Mouse (Mus musculus): Measurements from ENCODE around the gene Scn10a.
A peak's percentile ranks its signal among the peaks of the same experiment; 100 is the strongest.

Scn10a gene

DNA sequence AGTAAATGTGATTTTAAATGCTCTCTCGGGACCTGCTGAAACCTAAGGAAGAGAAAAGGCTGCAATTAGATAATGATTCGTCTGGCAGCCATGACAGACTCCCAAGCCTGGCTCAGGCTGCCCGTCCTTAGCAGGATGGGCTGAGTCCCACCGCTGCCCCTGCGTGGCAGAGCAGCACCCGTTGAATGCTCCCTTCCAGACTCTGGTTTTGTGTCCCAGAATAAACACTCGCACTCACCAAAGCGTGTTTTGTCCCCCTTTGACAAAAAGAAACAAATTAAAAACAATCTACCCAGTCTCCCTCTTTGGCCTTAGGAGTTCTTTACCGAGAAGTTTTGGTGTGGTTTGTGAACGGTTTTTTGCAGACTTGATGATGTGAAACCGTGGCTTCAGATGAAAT, at the start of gene Scn10a:
Gene Scn10a (minus strand): TSS at position 101 of the 400 bp plus-strand sequence.
- DNase-seq (ENCODE audit: low read depth, low spot score): no peak

DNA sequence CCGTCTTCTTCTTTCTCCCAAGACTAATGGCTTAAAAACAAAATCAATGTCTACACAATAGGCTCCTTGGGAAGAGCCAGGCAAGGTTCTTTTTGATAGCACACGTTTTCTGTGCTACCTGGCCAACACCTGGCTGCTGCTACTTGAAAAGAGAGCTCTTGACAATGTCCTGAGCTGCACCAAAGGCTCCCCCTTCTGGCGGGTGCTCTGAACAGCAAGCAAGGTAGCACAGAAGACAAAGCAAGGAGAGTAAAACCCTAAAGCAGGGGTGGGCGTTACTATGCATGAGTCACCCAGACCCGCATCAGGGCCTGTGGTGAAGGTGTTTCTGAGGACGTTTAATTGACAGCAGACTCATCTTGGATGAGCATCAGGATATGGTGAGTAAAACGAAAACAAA, 49.5 kb upstream of the Scn10a start:
- no peak for DNase-seq (ENCODE audit: low read depth, low spot score)

DNA sequence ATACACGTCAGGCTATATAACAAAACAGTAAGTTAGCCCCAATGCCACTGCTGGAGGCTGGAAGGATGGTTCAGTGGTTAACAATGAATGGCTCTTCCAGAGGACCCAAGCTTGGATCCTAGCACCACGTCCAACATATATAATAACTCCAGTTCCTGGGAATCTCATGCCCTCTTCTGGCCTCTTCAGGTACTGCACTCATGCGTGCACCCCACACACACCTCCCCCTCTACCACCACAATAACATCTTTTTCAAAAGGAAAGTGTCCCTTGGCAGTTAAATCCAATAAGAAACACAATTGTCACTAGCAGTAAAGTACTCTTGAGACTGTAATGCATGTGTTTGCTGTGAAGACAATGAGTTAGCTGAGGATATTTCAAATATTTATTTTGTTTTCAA, 41.1 kb upstream of the Scn10a start:
- no peak for DNase-seq (ENCODE audit: low read depth, low spot score)

DNA sequence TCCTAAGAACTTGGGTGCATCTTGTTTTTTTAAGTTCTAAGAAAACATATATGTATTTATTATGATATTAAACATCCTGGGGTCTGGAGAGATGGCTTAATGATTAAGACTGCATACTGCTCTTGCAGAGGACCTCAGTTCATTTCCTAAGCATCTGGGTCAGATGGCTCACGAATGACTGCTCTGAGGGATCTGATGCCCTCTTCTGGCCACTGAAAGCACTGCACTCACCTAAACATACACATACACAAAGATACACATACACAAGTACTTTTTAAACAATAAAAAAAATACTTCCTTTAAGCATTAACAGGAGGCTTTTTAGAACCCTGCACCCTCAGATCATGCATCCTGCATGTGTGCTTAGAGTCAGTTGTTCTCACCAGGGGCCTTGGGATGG, 40.3 kb upstream of the Scn10a start:
- no peak for DNase-seq (ENCODE audit: low read depth, low spot score)

DNA sequence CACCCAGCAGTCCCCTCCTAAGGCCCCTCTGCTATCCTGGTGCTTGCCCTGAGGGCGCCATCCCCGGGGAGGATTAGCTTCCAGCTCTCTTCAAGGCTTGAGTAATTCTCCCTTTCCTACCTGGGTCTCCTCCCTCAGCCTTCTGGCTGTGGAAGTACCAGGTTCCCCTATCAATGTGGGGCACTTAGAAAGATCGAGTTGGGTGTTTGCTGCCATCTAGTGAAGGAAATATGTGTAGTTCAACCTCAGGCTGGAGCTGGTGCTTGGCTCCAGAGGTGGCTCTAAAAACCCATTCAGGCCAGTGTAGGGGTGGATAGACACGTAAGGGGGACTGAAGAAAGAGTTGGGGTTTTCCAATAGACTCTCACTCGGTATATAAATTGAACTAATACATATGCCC, 32.4 kb upstream of the Scn10a start:
- peak; percentile 46 for DNase-seq (ENCODE audit: low read depth, low spot score)

DNA sequence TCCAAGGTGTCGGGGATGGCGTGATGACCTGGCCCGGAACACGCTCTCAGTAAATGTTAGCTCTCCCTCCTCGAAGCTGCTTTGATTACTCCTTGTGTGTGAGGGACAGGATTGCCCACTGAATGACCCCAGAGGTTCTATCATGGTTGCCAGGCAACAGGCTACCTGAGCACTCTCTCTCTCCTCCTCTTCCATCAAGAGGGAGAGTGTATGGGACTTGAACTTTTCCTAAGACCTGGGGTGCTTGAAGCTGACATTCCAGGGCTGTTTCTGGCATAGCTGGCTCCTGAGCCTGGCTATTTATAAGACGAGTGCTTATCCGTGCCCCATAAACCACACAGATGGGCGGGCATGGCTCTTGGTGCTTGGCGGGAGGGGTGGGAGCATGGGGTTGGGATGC, 30.0 kb upstream of the Scn10a start:
- DNase-seq (ENCODE audit: low read depth, low spot score): no peak

DNA sequence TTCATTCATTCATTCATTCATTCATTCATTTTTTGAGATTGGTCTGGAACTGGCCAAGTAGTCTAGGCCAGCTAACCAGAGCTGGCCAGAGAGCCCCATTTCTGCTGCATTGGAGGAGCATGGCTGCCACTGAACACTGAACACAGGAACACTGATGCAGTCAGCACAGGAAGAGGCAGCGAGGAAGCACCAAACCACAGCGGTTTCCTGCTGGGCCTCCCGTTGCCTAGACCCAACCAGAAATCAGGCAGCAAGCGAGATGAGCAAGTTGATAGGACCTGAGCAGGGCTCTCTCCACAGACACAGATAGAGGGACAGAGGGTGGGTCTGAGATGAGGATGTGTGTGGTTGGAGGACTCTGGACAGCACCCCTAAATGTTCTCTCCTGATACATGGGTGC, 24.8 kb upstream of the Scn10a start:
- DNase-seq (ENCODE audit: low read depth, low spot score): no peak

DNA sequence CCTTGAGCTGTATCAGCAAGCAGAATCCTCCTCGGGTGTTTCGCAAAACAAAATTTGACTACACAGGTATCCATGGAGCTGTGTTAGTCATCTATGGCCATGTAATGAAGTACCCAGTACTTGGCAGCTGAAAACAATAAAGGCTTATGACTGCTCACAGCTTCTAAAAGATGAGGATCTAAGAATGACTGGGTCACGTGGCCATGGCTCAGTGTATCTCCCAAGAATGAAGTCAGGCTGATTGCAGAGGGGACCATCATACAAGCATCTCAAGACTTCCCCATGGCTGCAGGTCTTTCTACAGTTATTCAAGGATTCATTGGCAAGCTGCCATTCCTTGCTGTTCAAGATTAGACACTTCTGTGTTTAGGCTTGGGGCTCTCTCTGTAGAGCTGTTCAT, 24.2 kb upstream of the Scn10a start:
- no peak for DNase-seq (ENCODE audit: low read depth, low spot score)

DNA sequence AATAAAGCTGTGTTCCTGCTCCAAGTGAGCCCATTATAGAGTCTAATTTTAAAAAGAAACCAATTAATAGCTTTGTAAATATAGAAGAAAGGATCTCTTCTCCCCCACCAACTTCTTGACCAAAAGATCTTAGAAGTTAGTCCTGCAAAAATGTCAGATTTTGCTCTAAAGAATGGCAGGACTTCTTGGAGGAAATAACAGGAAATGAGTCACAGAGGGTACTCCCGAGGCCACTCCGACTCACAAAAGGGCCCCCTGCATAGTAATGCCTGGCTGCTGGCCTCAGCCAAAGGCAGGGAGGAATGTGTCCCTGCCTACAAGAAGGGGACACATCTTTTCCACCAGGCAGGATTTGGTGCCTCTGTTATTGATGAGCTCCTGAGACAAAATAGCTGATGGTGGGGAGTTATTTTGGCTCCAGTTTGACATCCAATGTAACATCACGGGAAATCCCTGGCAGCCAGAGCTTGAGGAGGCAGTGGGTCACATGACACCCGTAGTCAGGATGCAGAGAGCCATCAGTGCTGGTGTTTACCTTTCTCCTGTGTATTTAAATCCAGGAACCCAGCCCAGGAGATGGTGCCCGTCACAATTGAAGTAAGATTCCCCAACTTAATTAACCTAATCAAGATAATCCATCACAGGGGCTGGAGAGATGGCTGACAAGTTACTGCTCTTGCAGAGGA, 22.1 kb upstream of the Scn10a start:
- DNase-seq (ENCODE audit: low read depth, low spot score): no peak

DNA sequence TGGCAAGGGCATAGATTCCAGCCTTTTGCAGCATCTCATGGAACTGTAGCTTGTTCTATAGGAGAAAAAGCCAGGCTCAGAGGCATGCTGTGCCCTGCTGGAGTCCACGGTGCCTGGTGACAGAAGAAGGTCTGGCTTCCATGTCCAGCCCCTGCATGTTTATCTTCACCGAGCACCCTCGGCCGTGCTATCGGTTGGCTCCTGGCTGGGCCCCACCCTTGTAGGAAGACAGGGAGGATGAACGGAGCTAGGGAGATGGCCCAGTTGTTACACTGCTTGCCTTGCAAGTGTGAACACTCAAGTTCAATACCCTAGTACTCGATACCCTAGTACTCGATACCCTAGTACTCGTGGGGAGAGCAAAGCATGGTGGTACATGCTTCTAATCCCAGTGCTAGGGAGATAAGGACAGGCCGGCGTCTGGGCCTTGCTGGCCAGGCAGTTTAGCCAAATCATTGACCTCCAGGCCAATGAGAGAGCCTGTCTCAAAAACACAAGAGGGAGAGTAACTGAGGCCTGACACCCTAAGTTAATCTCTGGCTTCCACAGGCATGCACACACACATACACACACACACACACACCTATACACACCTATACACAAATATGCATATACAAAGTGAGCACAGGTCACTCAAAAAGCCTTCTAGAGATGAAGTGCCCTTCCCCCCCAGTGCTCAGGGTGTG, 9.4 kb upstream of the Scn10a start:
- DNase-seq (ENCODE audit: low read depth, low spot score): no peak

DNA sequence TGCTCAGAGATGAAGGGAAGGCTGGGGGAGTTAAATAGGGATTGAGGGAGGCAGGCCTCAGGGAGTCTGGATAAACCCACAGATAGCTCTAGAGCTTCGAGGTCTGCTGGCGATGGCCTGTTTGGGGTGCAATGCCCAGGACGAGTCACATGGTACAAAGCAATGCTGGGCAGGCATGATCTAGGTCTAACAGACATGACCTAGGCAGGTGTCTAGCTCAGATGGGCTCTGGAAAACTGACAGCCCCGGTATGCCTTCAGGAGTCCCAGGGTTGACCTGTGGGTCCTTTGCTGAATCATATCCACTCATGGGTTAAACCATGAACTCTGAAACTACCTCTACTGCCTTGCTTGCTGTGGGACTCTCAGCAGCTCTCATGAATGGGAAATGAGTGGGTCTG, 7.9 kb upstream of the Scn10a start:
- DNase-seq (ENCODE audit: low read depth, low spot score): no peak

DNA sequence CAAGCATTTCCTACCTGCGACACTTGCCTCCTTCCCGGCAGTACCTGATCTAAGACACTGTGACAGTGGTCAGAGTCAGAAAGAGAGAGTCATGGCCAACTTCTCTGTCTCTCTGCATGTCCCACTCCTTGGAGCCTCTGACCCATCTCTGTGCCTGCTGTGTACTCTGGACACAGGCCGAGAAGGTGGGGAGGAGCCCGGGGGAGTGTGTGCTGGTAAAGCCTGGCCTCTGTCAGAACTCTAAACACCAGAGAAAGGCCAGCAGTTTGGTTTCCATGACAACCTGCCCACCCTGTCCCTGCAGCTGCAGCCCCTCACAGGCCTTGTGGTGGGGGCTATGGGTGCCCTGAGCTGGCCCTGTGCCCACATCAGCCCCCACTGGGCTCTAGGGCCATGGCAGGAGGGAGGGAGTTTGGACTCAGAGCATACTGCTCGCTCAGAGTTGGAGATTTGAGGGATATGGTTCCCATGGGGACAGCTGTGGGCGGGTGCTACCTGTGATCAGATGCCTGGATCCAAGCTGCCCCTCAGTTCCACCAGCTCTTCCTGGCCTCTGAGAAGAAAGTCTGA, 6.3 kb upstream of the Scn10a start:
- no peak for DNase-seq (ENCODE audit: low read depth, low spot score)

DNA sequence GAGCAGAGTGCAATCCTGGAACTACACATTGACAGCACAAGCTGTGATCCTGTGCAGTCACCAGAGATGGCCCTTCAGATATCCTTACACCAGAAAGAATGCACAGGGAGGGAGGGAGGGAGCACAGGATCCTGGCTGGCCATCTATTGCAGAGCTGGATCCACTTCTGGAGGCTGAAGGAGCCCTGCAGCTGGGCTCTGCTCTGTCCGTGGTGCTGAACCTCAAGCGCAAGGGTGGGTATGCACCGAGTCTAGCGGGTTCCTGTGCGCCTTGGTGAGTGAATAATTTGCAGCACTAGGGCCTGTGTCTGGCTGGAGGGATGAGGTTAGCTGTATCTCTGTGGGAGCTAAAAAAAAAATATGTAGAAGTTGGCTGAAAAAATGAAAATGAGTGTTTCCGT, 12.4 kb downstream of the Scn10a start:
- DNase-seq (ENCODE audit: low read depth, low spot score): peak; percentile 9

DNA sequence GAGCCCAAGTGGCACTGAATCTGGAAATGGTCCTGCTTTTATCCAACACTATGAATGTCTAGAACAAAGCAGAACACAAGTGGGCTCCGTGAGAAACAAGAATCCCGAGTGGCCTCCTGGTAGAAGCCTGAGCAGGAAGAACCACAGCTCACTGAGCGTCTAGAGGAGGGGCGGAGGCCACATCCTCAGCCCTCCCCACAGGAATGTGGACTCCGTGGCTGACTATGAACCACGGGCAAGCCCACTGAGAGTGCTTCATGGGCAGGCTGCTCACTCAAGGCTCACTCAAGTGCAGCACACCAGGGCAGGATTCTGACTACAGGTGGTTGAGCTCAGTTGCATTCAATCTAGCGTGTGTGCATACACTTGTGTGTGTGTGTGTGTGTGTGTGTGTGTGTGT, 27.6 kb downstream of the Scn10a start:
- no peak for DNase-seq (ENCODE audit: low read depth, low spot score)

DNA sequence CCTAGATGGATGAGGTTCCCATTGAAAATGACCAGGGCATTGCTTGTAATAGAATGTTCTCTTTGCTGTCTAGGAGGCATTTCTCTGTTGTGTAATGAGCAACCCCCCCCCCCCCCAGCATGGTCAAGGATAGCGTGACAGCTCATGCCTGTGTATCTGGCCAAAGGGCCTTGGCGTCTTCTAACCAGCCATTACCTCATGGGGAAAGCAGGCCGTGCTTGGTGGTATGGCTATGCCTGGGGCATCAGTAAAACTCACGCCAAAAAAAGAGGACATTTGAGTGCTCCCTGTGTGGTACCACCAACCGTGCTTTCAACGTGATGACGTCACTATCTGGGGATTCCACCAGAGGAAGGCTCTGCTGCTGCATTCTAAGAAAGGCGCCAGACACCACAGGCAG, 28.1 kb downstream of the Scn10a start:
- DNase-seq (ENCODE audit: low read depth, low spot score): no peak

DNA sequence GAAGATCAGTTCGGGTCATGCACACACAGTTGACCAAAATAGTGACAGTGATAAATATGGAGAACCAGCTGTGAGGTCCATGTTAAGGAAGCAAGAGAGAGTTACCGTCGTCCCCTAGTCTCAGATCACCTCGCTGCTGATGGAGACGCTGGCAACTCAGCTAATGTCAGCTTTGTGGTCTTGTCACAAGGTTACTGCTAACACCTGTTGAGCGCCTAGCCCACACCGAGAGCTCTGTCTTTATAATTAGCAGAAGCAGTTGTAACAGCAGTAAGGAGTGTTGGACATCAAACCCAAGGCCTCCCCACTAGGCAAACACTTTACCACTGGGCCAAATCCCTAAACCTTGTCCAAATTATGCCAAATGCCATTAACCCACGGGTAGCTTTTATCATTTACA, 31.2 kb downstream of the Scn10a start:
- DNase-seq (ENCODE audit: low read depth, low spot score): no peak

DNA sequence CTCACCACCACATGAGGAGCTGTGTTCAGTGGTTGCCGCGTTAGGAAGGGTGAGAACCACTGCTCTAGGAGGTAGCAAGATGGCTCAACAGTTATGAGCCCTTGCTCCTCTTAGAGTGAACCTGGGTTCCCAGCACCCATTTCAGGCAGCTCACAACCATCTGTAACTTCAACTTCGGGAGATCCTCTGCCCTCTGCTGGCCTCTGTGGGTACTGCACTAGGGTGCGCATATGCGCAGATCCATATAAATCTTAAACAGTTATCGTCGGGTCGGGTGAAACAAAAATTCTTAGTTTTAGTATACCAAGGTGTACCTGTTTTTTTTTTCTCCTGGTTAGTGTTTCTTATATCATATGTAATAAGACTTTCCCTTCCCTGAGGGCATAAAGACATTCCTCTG, 32.9 kb downstream of the Scn10a start:
- no peak for DNase-seq (ENCODE audit: low read depth, low spot score)

DNA sequence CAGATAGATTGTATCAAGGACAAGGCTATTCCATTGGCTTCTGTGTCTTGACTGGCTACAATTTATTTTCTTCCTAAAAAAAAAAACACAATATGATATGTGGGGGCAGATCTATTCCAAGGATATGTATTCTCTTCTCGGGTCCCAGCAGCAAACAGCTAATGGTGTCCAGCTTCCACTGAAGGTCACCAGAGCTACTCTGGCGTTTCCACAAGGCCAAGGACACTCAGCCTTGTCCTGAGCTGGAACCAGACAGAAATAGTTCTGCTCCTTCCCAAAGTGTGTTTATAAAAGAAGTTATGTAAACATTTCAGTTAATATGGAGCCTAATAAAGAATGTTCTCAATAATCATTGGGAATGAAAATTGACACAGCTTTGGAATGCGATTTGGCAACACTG, 38.2 kb downstream of the Scn10a start:
- DNase-seq (ENCODE audit: low read depth, low spot score): no peak

DNA sequence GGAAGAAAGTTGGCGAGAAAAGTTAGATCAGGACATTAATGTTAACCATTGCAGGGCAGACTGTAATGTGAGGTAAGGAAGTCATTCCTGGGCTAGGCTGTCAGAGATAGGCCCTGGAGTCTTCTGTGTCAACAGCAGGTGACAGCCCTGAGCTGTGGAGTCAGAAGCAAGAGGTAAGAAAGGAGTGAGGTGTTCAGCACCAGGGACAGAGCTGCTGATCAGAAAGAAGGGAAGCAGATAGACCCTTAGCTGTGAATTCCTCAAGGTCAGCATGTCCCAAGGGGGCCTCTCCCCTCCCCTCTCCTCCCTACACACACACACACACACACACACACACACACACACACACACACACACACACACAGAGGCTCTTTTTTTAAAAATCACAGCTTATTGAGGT, 55.0 kb downstream of the Scn10a start:
- DNase-seq (ENCODE audit: low read depth, low spot score): no peak

DNA sequence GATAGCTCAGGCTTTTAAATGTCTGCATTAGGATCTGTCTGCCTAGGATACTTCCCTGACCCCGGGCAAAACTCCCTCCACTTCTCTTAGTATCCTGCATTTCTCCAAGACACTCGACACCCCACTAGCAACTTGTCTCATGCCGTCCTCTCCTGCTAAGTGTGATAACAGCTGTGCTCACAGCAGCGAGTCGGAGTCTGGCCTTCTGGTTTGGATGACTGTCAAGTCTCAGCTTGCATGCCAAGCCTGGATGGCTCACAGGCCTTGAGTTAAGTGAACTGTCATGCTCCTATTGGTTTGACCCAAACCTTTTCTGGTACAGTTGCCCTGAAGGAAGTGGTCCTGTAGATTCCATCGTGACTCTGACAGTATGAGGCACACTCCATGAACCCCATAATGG, 63.0 kb downstream of the Scn10a start:
- no peak for DNase-seq (ENCODE audit: low read depth, low spot score)

DNA sequence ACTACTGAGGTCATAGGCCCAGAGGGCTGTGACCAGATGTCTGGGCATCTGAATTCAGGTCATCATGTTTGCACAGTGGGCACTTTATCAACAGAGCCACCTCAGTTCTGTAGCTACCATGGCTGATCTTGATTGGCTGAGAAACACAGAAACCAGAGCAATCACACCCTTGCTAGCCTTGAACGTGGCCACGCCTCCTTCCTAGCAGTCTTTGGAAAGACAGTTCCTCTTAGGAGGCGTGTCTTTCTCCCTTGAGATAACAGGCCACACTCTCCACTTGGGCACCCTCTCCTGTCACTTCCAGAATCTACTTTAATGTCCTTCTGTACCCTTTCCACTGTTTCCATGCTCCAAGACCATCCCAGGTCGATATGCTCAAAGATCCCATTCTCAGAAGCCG, 65.4 kb downstream of the Scn10a start:
- no peak for DNase-seq (ENCODE audit: low read depth, low spot score)

DNA sequence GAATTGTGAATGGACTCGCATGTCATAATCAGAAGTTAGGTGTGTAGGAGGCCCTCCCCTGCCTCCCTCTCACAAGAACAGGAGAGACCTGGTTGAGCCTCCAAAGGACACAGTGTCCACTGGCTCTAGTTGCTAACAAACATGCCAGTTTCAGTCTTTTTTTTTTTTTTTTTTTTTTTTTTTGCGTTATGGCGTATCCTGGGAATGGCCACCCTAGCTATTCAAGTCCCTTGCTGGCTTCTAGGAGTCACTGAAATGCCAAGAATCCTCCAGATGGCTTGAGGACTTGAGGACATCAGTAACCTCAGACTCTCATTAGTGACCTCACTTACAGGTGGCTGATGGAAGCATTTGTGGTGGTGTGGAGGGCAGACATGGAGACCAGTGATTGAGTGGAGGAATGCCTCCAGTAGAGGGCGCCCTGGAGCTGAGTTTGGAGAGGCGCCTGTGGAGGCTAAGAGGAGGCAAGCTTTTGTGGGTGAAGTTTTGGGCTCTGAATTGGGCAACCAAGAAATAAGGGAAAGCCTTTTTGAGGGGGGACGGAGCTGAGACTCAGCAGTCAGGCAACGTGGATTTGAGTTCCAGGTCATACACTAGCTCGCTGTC, 72.1 kb downstream of the Scn10a start:
- DNase-seq (ENCODE audit: low read depth, low spot score): peak; percentile 29

DNA sequence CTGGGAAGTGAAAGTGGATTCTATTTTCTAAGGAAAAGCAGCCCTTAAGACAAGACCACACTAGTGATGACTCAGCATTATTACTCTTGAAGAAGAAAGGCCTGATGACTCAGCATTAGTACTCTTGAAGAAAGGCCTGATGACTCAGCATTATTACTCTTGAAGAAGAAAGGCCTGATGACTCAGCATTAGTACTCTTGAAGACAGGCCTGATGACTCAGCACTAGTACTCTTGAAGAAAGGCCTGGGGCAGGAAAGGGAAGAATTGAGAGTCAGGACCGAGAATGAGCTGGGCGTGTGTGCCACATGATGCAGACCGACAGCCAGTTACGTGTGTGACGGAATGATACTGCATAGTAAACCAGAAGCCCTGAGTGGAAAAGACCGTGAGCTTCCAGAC, 77.1 kb downstream of the Scn10a start:
- no peak for DNase-seq (ENCODE audit: low read depth, low spot score)
